Mouse (Mus musculus) embryonic fibroblast, embryonic 13.5 days (primary cell): Measurements from ENCODE around the gene Guf1. TPM values are rescaled to one million over a fixed set of nuclear protein-coding genes. Genes with fewer than 3 reads are reported as not detected.

Experiments used
- H3K27ac ChIP-seq: 2 replicates; pipeline ENCODE4 v1.5.1; 2012; ENCODE audit warnings: low read length, control low read depth, inconsistent platforms; ENCODE audit not compliant: insufficient read depth
- H3K4me1 ChIP-seq: 2 replicates; pipeline ENCODE4 v1.6.1; 2011; ENCODE audit warnings: low read length; ENCODE audit not compliant: control insufficient read depth, insufficient read depth
- H3K4me3 ChIP-seq: 2 replicates; pipeline ENCODE4 v1.5.1; 2011; ENCODE audit warnings: mild to moderate bottlenecking, control low read depth, low read length; ENCODE audit not compliant: insufficient read depth
- CTCF ChIP-seq: IDR thresholded peaks from 2 replicates; pipeline ENCODE4 v1.5.1; 2011; ENCODE audit warnings: mild to moderate bottlenecking, control low read depth, low read length, moderate library complexity, borderline replicate concordance; ENCODE audit not compliant: insufficient read depth
- POLR2A ChIP-seq: IDR thresholded peaks from 2 replicates; pipeline ENCODE4 v1.6.1; 2011; ENCODE audit warnings: low read depth, mild to moderate bottlenecking, control low read depth, low read length, moderate library complexity
- polyA plus RNA-seq: library from polyadenylated mRNA; stranded (reverse); fragments of >200 nt; gene quantifications from 2 replicates; pipeline ENCODE4 v1.2.4, GENCODE M21; 2011; ENCODE audit warnings: low read depth; ENCODE audit not compliant: missing spikeins, insufficient read length

Gene Guf1
- polyA plus RNA-seq: 22.4 and 29.5 TPM in 2 replicates

GRCm38 (mm10) chr5:69556628-69557403, at the start of gene Guf1:
Guf1 (plus strand) TSS chr5:69556923.
- peak within 1 kb of the TSS; percentile 14; the same call in 1 of the 2 replicates for H3K27ac ChIP-seq
- TF ChIP-seq POLR2A (peak; percentile 88), CTCF (no peak)
- H3K4me1 ChIP-seq: no peaks in the 10 kb centered on the region
- H3K4me3 ChIP-seq: peak within 1 kb of the TSS; percentile 89

GRCm38 (mm10) chr5:69507045-69507444, 49.7 kb upstream of the Guf1 start:
- no peak for TF ChIP-seq CTCF
- no peak for TF ChIP-seq POLR2A
- H3K4me1 ChIP-seq: no peaks in the 10 kb centered on the region
- no peak overlapping the region for H3K4me3 ChIP-seq
- no peak overlapping the region for H3K27ac ChIP-seq

GRCm38 (mm10) chr5:69511631-69512030, 45.1 kb upstream of the Guf1 start:
- no peak overlapping the region for H3K27ac ChIP-seq
- TF ChIP-seq CTCF: no peak
- TF ChIP-seq POLR2A: no peak
- no peaks in the 10 kb centered on the region for H3K4me1 ChIP-seq
- no peak overlapping the region for H3K4me3 ChIP-seq

DNA sequence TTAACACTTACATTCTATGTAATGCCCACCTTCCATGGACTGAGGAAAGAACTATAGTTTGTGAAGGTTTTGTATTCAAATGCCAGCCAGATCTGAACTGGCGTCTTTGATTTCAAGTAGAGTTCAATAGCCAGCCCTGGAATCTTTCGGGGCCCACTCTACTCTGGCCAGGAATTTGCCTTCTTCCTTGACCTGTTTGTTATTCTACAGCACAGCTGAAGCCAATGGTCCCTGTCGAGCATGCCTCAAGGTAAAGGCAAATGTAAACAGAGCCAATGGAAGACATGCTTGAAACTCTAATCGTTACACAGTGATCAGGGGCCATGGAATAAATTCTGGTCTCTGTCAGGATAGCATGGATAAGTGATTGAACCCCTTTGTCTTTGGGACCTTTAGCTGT, 44.5 kb upstream of the Guf1 start:
- TF ChIP-seq POLR2A: no peak
- H3K27ac ChIP-seq: no peak overlapping the region
- no peaks in the 10 kb centered on the region for H3K4me1 ChIP-seq
- H3K4me3 ChIP-seq: no peak overlapping the region

- Histone ChIP-seq H3K4me3 (no peak overlapping the region), H3K27ac (no peak overlapping the region), H3K4me1 (no peaks in the 10 kb centered on the region)
- no peak for TF ChIP-seq POLR2A
- no peak for TF ChIP-seq CTCF
Observed at GRCm38 (mm10) chr5:69520661-69521278, 36.0 kb upstream of the Guf1 start.

DNA sequence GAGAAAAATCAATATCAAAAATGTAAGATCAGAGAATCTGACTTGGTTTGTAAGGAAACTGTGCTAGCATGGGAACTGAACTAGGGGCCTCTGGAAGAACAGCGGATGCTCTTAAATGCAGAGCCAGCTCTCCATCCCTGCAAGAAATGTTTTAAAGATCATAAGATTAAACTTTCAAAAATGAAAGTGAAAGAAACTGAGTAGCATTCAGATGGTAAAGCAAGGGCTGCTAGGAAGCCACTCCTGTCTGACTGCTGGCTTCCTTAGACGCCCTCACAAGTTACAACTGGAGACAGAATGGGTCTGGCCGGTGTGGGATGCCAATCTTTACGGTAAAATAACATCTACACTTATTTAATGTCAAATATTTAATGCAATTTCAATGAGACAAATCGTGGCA, 34.7 kb upstream of the Guf1 start:
- Histone ChIP-seq H3K4me3 (no peak overlapping the region), H3K27ac (no peak overlapping the region; the same call in 1 of the 2 replicates), H3K4me1 (no peaks in the 10 kb centered on the region)
- TF ChIP-seq CTCF (no peak), POLR2A (no peak)

- no peak overlapping the region for H3K4me3 ChIP-seq
- no peak overlapping the region for H3K27ac ChIP-seq
- no peaks in the 10 kb centered on the region for H3K4me1 ChIP-seq
- TF ChIP-seq POLR2A (no peak), CTCF (no peak)
Observed at GRCm38 (mm10) chr5:69523944-69524343, 32.8 kb upstream of the Guf1 start.

DNA sequence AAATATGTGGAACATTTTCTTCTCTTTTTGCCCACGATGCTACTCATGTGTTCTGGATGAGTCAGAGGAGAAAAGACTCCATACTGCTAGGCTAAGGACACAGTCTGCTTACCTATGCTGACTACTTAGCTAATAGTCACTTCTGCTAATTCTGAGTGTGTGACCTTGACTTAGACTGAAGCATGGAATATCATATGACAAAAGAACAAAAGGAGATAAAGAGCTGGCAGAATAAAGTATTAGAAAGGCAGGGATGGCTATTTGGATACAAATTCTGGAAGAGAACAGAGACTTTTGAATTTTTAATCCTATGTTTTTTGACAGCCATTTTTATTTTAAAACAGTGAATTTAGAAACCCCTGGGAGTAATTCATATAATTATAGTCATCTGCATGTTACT, 15.0 kb upstream of the Guf1 start:
- H3K4me1 ChIP-seq: no peaks in the 10 kb centered on the region
- H3K27ac ChIP-seq: no peak overlapping the region
- no peak for TF ChIP-seq POLR2A
- TF ChIP-seq CTCF: no peak
- no peak overlapping the region for H3K4me3 ChIP-seq

- H3K4me3 ChIP-seq: no peak within 1 kb of the TSS
- no peak within 1 kb of the TSS for H3K27ac ChIP-seq
- H3K4me1 ChIP-seq: no peaks in the 10 kb centered on the region
- TF ChIP-seq CTCF (no peak), POLR2A (no peak)
Observed at GRCm38 (mm10) chr5:69542489-69542888, 14.2 kb upstream of the Guf1 start, which contains the start of gene Yipf7. Yipf7 (minus strand) TSS chr5:69542648.

GRCm38 (mm10) chr5:69557404-69557935, 747 bp downstream of the Guf1 start:
- Histone ChIP-seq H3K4me3 (peak overlapping the region; percentile 89), H3K27ac (peak overlapping the region; percentile 14; the same call in 1 of the 2 replicates), H3K4me1 (no peaks in the 10 kb centered on the region)
- no peak for TF ChIP-seq POLR2A
- no peak for TF ChIP-seq CTCF
